Mouse (Mus musculus): ENCODE data around the gene Gpr152.

DNA sequence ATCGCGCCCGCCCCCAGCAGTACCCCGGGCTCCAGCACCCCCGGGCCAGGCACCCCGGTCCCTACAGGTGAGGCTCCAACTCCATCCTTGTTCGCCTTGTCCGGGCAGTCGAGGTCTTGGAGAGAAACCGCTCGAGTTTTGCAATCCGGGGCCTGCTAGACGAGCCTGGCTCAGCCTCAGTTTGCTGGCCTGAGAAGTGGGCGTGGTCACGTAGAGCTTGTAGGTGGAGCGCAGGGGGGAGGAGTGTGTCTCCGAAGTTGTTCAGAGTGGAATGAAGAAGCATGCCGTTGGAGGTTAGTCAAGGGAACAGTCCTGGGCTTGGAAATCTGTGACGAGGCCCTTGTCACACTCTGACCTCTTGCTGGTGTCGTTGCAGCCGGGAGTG is 42.2 kb upstream of the Gpr152 start:
- no peak for TF ChIP-seq CTCF (IDR thresholded peaks at IDR 0.05; ENCODE audit: extremely low read depth, insufficient read length, insufficient replicate concordance, low read depth, low read length)
- TF ChIP-seq POLR2A (IDR thresholded peaks at IDR 0.05; ENCODE audit: low read depth, low read length), result no peak; the same call in 1 of the 2 replicates

All from small intestine, adult 2 months (tissue).